Mouse (Mus musculus): ENCODE measurements around the gene Gm10097.

The Gm10097 gene

DNA sequence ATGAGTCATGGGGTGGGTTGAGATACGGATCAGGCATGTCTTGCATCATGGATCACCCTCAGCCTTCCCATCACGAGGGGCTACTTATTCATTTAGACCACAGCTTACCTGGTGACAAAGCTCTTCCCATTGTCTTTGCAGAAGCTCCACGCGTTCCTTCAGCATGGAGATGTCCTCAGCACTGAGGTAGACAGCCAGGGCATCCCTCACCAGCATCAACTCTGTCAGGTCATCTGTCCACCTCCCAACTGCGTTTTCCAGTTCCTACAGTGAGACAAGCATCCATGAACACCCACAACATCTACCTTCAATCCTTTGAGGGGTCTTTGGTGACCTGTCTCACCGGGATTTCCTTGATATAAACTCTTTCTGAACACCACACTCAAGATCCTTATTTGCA, 14.7 kb downstream of the Gm10097 start:
- intact Hi-C loops (cut with DNase I), result no loop called here

DNA sequence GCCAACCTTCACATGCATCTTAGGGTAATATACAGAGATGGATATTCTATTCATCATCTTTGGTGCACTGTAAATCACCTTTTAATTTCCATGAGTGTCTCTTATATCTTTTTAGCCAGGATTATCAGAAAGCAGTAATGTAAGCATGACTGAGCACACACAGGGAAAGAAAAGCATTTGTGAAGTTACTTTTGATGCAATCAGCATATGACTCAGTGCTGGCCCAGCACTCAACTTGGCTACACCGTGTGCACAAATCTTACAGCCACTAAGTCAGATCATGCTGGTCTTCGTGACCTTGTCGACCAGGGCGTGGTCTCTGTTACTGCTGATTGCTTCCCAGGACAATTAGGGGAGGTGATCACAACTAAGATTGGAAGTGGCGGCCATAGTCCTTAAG, 16.8 kb downstream of the Gm10097 start:
- intact Hi-C loops (cut with DNase I), result no loop called here

DNA sequence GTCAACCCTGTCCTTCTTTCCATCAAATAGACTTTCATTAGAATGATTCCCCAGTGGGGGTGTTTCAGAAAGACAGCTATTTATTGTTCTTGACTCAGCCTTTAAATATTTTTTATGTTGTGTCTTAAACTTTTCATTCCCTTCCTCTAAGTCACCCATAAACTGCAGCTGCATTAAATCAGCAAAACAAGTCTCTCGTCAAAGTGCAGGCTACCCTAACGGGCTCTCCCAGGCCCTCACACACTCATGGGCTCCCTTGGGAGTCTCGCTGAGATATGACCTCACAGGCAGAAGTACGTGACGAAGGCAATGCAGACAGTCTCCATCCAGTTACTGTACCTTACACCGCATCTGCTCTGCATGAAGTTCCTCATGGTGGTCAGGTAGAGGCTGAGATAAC, 17.3 kb downstream of the Gm10097 start:
- intact Hi-C loops (cut with DNase I), result no loop called here

DNA sequence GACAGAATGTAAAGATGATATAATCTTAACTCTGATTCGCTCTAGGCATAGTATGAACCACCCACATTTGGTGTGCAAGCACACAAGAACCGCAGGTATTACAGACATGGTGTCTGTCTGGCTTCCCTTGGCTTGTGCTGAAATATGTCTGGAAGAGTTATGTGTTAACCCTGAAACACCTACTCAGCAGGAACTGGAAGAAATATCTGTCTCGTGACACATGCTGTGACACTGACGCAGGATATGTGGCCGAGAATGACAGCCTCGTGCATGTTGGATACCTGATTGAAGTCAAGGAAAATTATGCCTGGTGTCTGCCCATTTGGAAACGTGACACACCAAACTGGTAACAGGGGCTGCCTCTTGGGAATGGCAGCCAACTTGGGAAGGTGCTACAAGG, 18.3 kb downstream of the Gm10097 start:
- intact Hi-C loops (cut with DNase I), result no loop called here

DNA sequence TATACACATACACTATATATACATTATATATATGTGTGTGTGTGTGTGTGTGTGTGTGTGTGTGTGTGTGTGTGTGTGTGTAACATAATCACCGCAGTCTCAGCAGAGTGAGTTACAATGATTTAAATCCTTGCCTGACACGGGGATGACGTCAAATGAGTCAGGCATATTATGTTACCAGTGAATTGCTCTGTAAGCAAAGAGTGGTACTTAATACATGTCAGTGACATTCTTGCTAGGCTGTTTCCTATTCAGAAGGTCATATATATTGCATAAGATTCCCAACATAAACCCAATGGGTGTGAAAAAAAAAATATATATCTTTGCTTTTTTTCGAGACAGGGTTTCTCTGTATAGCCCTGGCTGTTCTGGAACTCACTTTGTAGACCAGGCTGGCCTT, 20.1 kb downstream of the Gm10097 start:
- intact Hi-C loops (cut with DNase I), result no loop called here

DNA sequence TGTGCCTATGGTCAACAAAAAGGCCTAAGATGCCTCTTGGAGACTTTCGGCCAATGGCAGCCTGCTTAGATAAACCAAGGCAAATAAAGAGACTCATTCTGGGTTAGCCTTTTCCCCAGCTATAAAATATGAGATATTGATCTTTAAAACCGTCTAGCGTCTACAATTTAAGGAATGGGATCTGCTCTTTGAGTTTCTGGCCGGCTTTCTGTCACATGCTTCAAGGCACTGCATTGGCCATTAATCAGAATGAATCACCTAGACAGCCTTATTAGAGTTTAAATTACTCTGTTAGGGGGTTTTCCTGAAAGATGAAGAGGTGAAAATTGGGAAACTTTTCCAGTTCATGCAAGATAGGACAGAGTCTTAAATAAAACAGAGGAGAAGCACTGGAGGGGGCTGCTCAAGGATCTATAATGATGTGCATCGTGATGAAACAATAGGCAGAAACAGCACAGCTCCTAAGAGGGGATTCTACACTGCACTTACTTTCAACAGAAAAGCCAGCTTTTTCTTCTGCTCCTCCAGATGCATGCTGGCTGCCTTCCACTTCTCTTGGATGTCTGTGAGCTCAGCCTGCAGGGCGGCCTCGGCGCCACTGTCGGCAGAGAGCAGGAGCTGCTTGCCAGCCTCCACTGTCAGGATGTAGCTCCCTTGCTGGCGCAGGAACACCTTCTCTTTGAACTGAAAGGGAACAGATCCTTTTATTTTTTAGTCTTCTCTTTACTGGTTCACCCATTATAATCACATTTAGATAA, 28.2 kb downstream of the Gm10097 start:
- intact Hi-C loops (cut with DNase I), result no loop called here

DNA sequence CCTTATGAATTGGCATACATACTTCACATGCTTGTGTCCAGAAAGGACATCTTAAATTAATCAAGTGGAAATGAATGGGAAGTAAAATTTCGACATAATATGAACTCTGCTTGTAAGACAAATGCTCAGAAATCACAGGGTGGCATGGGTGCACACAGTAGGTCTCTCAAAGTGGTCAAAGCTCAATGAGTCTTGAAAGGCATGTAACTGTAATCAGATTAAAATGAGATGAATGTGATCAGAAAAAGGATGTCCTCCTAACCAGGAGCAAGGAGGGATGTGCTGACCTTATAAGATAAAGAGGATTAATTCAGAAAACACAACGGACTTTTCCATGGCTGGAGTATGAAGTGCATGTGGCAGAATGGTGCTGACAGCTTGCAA, 28.8 kb downstream of the Gm10097 start:
- intact Hi-C loops (cut with DNase I), result no loop called here

DNA sequence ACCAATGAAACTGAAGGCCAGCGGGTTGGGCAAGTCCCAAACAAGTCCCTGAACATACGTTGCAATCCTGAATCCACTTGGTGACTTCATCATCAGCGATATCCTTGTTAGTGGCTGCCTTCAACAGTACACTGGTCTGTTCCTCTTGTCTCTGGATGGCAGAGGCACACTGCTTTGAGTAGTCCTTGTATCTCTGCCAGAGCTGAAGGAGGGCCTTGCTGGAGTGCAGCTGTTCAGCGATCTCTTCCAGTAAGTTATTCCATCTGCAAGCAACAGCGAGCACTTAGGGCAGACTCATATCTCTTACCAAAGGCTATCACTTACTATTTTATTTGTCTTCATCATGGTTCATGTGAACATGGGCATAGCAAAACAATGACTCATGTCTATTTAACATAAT, 41.8 kb downstream of the Gm10097 start:
- intact Hi-C loops (cut with DNase I), result no loop called here

DNA sequence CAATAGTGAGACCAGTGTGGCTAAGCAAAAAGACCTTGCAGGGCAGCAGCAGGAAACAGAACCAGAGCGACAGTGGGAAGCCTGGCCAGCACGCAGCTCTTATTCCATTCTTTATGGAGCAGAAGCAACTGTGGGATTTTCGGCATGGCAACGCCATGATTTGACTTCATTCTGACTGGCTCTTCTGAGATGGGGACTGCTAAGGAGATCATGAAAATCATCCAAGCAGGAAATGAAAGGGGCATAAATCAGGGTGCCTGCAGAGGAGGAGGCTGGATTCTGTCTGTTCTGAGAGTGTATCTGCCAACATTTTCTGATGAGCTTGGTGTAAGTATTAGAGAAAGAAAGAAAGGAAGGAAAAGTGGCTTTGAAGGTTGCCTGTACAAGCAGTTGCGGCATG, 47.2 kb downstream of the Gm10097 start:
- intact Hi-C loops (cut with DNase I), result no loop called here

DNA sequence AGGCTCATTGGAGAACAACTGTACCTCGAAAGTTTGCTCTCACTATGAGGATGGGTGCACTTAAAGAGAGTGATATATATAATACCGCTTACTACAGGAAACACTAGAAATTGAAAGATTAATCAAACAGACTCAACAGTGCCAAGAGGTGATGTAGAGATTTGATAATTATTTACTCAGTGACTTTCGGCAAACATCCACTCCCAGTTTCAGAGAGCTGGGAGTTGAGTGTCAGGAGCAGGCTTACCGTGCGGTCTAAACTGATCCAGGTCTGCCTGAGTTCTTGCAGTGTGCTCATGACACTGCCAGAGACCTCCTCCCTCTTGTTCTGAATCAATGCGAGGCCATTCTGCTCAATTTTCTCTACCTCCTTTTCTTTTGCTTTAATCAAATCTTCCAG, 47.7 kb downstream of the Gm10097 start:
- intact Hi-C loops (cut with DNase I), result no loop called here
